Mouse (Mus musculus): ENCODE data around the gene Atp8a2.

Gene Atp8a2

DNA sequence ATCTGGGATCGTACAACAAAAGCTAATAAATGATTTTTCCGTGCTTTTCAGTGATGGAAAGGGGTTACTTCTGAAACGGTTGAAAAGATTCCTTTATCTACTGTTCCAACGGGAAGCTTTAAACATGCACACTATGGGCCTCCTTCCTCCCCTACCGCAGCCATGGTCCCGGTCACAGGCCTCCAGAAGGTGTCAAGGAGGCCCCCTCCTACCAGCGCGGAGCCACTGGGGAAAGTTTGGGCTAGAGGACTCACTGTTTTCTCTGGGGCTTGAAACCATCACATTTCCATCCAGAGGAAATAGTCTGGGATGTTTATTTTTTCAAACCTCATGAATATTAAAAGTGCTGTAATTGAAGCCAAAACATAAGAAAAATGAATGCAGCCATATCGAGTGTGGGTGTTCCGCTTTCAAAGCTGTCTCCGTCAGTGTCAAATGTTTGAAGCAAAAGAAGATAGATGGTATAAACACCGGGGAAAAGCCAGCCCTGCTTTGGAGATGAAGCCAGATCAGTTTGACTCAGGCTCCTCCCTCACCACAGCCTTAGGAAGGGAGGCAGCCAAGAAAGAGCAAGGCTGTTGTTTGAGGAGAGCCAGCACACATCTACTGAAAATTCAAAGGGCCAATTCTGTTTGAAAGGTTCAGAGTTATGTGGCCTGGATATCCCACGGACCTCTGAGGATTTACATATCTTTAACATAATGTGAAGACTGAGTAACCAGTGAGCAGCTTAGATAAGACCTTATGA lies 481.1 kb downstream of the Atp8a2 start:
- peak; percentile 13 to 54 for DNase-seq (ENCODE audit: low spot score in 2 of 2)

DNA sequence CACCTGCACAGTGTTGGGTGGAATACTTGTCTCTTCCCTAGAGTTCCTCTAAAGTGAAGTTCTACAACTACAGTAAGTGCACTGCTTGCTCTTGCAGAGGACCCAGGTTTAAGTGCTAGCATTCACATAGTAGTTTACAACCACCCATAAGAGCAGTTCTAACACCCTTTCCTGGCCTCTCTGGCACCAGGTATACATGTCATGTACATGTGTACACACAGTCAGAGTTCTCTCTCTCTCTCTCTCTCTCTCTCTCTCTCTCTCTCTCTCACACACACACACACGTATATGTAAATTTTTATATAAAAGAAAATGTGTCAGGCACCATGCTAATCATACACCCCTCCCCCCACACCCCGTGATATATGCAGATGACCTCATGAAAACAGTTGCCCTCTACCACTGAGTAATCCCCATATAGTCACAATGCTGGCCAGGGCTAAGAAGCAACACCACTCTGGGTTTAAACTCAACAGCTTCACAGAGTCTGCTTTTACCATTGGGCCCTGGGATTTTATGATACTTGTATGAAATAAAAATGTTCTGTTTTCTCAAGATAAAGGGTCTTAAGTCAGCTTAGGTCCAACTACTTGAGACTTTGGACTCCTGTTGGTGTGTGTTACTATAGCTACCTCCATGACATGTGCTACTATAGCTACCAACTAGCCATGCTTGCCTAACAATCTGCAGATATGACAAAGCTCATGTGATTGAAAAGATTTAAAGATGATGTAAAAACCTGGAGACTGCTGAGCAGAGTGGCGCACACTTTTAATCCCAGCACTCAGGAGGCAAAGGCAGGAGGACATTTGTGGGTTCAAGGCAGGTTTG lies 487.3 kb downstream of the Atp8a2 start:
- no peak for DNase-seq (ENCODE audit: low spot score in 2 of 2)

DNA sequence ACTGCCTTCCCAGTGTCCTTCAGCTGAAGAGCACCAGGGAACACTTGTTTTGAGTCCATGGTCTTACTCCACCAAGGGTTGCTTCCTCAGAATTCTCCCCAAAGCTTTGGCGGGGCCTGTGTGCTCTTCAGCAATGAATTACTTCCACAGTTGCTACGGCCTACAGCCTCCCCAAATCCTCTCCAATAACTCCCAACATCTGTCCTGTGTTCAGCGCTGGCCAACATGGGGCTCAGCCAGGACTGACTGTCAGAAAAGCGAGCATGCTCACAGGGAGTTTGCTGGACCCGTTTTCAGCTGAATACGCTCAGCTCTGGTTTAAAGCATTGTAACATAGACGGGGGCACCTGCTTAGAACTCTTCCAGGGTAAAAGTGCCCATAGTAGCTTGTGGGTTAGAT lies 489.0 kb downstream of the Atp8a2 start:
- no peak for DNase-seq (ENCODE audit: low spot score in 2 of 2)

DNA sequence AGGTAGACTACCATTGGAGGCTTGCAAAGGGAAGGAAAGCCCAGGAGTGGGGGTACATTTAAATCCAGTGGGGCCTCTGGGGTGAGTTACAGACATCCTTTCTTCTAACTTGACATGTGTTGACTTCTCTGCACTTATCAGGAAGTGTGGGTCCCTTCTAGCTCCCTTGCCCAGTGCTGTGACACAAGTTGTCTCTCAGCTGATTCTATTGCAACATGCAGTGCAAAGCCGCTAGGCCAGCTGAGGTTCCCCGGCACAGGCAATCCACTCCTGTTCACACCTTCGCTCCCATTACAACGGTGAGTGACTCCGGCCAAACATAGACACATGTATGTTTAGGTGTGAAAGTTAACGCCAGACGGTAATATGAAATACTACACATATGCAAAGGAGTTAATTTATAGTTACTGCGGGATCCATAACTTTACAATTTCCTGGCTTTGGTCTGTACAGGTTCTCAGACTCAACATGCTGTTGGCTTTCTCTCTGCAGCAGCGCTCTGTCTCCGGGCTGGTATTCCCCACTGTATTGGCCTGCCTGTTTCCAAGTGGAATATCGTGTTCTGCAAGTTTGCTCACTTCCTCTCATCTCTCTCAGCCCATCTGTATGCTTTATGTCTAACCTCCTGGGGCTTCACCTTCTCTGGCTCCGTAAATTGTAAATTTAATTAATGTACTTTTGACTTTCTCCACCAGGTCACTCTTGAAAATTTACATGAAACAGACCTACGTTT lies 491.5 kb downstream of the Atp8a2 start:
- no peak for DNase-seq (ENCODE audit: low spot score in 2 of 2)

DNA sequence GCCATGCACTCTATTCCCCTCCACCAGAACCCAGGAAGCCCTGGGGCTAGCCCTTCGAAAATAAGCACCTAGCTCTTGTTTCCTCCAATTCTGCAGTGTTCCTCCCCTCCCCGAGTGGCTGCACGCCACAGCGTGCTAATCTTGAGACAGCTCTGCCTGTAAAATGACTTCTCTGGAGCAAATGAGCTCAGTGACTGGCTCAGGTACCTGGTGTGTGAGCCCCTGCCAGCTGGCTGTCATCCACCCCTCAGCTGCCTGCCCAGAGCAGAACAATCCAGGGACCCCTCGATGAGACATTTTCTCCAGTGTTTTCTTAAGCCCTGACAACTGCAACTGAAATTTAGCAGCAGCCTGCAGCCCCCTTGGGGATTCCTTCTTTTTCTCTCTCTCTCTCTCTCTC lies 495.5 kb downstream of the Atp8a2 start:
- no peak for DNase-seq (ENCODE audit: low spot score in 2 of 2)

DNA sequence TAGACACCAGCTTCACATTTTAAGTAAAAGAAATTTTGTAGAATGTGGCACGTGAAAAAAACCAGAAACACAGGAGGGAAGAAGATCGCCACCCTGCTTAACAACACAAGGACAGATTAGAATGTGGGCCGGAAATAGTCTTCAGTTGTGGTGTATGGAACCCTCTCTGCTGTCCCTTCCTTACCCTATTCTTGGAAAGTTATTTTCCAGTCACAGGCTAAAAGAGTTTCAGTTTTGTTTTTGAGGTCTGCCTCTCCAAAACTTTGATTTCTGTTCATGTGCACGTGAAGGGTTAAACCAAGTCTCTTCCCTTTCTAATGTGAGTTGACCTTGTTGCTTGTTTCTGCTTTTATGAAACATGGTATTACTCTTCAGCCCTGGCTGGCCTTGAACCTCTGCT lies 501.8 kb downstream of the Atp8a2 start:
- no peak for DNase-seq (ENCODE audit: low spot score in 2 of 2)

DNA sequence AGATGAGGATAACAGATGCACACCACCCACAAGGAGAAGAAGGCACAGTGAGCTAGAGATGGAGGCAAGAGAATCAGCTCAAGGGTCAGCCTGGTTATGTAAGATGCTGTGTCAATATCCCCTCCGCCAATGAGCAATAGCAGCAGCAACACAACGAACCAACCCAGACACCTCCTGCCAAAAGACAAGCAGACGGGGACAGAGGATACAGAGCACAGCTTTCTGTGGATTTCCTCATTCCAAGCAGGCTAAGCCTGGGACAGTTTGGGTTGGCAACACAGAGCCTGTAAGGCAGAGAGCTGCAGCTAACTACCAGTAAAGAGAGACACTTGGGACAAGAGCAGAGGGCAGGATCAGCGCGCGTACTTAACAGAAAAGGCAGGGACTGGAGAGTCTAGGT lies 504.8 kb downstream of the Atp8a2 start:
- DNase-seq (ENCODE audit: low spot score in 2 of 2): no peak

DNA sequence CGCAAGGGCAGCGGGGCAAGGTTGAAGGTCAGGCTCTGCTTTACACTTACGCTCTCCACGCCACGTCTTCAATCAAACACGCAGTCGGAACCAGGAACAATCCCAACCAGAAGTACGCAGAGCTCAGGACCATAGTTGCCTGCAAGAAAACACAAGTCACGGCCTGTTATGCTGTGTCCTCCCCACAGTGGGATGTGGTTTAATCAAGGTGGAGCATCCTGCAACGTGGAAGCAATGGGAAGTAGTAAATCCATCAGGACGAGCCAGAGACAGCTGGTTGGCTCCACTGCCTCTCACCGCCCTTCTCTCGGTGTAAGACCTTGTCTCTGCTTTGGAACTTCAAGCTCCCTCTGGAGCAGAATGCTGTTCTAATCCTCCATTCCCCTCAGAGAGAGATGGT lies 505.6 kb downstream of the Atp8a2 start:
- DNase-seq (ENCODE audit: low spot score in 2 of 2): no peak

DNA sequence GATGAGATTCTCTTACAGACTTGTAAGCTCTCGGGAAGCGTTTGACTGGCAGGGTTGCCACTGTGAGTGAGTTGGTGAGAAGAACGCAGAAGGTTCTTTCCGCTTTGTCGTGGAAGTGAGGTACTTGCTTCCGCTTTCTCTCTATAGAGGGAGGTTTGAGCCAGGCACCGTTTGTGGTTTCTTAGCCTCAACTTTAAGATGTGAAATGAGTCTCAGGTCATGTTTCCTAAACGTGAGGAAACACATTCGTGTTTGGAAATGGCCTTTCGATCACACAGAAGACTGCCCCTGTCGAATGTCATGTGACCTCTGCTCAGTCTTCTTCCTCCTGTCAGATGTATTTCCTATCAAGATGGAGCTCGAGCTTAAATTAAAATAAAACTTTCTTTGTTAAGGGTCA lies 506.0 kb downstream of the Atp8a2 start:
- DNase-seq (ENCODE audit: low spot score in 2 of 2): no peak

DNA sequence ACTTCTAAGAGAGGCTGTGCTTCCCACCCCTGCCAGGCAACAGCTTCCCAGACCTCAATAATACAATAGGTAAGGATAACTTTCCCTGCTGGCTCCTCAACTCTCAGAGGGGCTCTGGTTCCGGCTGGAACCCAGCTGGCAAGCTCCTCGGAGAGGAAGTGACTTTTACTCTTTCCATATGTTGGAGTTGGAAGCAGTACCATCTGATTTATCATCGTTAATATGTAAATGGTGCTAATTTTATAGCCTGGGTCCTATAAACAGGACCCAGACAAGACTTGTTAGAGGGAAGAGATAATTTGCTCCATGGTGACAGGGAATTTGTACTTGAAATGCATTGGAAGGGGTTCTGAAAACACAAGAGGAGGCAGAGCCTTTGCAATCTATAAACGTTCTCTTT lies 507.4 kb downstream of the Atp8a2 start:
- DNase-seq (ENCODE audit: low spot score in 2 of 2): no peak

DNA sequence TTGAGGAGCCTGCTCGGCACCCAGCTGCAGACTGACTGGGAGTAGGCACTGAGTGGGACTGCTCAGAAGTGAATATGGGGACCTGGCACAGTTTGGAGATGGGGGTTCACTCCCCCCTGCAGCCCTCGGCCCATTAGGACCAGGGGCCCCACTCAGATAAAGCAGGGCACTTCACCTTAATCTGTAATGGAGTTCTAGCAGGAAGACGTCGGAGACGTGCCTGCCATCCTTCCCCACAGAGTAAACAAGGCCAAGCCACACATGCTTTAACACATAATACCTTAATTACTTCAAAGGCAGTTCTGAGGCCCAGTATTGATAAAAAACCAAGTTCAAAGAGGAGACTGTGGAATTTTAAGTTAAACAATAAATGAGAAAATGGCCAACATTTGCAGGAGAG lies 510.8 kb downstream of the Atp8a2 start:
- no peak for DNase-seq (ENCODE audit: low spot score in 2 of 2)

DNA sequence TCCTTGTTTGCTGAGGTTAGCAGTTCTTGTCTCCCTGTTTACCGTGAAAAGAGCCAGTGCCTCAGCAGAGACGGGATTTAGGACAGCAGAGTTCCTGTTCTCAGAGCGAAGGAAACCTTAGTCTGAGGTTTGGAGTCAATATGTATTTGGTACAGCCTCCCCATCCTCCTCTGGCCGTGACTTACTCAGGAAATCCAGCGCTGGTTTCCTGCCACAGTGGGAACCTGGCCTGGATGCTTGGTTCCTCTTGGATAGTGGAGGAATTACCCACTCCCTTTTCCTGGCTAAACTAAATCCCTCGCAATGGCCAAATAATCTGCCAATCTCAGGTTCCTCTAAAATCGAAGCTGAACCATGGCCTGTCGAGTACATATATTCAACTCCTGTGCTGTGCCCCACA lies 511.6 kb downstream of the Atp8a2 start:
- no peak for DNase-seq (ENCODE audit: low spot score in 2 of 2)

DNA sequence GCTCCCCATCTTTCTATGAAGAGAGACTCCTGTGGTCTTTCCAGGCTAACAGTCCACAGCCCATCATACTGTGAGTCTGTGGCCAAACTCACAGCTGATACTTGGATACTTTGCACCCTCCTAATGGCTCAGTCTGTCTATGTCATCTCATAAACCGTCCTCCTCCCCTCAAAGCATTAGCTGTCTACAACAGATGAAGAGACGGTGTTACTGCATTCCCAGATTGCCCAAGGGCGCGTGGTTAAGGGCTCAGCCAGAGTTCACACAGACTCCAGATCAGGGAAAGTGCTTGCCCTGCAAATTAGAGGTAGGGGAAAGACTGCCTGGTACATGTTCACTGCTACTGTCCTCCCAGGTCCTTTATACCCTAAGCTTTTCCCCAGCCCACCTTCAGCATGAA lies 515.1 kb downstream of the Atp8a2 start:
- DNase-seq (ENCODE audit: low spot score in 2 of 2): no peak

DNA sequence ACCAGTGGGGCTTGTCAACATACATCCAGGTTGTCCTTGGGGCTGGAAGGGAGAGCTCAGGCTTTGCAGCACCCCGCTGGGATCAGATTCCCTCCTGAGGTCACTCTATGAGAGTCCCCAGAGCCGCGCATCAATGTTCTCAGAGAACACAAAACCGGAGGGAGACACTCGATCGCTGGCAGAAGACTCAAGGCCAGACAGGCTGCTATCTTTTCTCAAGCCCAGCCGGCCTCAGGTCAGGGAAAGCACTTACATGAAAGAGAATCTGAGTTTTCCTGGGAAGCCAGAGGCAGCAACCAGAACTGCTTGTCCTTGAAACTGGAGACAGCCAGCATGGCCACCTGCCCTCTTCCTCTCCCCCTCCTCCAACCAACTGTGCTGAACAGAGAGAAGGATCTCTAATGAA lies 519.4 kb downstream of the Atp8a2 start:
- no peak for DNase-seq (ENCODE audit: low spot score in 2 of 2)

DNA sequence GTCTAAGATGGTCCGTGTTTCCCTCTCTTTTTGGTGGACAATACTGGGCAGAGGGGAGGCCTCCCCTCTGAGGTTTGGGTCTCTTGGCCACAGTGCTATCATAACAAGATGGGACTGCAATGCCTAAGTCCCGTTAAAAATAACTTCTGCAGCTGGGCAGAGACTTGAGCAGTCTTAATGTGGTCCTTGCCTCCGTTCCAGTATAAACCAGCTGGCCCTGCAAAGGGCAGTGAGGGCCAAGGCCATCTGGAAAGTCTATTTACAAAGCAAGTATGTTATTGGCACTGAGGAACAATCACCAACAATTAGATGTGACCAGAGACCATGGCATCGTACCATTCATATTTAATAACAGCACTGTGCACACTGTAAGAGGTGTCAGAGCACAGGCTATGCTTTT lies 521.6 kb downstream of the Atp8a2 start:
- DNase-seq (ENCODE audit: low spot score in 2 of 2): no peak

DNA sequence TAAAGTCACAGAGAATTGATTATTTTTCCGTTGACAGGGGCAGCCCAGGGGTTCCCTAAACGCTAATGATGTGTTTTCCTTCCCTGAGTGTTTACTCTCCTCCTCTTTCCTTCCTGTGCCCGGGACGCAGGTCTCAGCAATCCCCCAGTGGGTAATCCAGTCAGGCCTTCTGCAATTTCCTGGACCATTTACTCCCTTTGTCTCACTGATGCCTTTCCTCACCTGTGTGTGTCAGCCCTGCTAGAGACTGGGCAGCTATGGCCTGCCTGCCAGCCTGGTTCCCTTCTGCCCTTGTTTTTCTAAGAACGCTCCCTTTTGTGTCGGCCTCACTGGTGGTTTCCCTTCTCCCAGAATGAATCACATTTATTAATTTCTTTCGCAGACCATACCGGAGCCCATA lies 522.4 kb downstream of the Atp8a2 start:
- no peak for DNase-seq (ENCODE audit: low spot score in 2 of 2)

DNA sequence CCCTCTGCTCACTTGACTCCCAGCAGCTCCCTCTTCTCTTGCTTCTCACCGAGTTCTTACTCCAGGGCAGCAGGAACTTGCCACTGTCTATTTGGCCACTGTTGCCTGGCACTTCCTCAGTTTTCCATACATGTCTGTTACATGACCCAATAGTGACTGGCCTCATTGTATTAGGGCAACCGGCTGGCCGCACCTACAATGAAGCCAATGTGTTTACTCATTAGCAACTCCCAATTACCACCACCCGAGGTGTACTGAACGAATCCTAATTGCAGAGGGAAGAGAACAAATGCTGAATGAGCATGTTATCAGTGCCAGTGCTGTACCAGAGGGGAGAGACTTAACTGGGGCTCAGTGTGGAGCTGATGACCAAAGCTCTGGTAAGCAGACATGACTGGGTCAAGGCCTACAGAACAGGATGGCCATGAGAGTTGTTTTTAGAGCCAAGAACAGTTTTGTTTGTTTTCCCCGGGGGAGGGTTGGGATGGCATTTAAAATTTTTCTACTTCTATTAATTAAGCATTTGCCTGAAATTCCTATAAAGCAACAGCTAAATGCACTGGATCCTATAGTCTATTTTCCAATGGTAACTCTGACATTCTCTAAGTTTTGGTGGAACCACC lies 524.0 kb downstream of the Atp8a2 start:
- DNase-seq (ENCODE audit: low spot score in 2 of 2): no peak

DNA sequence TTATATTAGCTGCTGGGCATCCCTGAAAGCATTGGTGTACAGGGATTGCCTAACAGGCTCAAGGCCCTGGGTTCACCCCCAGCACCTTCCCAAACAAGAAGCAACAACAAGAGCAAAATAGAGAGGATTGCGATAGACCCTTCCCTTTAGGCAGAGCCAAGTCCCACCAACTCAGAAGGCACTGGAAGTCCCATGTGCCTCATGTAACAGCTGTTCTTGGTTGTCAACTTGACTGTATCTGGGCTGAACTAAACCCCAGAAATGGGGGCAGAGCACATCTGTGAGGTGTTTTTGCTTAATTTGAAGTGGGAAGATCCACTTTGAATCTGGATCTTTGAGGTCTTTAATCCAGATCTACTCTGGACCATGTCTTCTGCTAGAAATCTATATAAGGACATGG lies 539.9 kb downstream of the Atp8a2 start:
- no peak for DNase-seq (ENCODE audit: low spot score in 2 of 2)

DNA sequence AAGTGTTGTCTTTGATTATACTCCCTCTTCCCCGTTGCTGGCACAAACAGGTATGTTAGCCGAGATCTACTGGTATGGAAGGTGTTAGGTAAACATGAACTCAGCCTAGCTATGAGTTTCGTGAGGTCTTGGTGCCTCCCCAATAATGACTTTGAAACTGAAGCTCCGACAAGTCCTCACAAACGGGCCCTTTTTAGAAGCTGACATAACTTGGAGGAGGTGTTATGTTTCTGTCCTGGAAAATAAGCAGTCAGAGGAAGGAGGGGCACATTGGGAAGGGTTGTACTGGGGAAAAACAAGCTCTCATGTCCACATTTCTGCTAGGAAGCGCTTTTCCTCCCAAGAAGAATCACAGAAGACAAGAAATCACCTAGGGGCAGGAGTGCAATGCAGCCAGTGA lies 540.4 kb downstream of the Atp8a2 start:
- no peak for DNase-seq (ENCODE audit: low spot score in 2 of 2)

DNA sequence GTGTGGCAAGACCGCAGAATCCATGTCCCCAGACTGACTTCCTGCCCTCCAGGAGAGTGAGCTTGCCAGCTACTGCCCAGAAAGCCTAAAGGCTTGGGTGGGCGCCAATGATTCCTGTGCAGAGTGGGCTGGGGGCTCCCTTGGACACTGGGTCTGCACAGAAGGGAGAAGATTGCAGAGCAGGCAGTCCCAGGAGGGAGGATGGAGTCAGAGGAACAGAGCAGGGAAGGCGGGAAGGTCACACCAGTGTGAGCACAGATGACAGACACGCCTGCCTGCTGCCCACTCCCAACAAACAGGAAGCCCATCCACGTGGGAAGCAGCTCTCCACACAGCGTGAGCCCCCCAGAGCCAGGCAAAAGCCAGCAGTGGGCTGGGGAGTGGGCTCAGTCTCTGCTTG lies 547.6 kb downstream of the Atp8a2 start:
- DNase-seq (ENCODE audit: low spot score in 2 of 2): no peak

DNA sequence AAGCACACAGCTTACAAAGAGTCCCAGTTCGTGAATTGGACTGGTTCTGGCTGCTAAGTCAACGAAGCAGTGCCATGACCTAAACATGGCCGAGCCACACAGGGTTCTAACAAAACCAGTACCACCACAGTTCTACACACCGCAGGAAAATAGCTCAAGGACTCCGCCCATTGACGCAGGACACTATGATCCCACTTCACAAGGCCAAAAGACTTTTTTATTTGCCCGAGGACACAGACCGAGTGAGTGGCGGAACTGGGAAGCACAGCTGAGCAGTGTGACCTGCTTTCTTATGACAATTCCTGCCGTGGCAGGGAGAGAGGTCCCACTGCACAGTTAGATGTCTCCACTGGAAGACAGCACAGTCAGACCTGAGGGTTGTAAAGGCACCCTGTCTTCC lies 548.4 kb downstream of the Atp8a2 start:
- DNase-seq (ENCODE audit: low spot score in 2 of 2): no peak
